Mouse (Mus musculus): Measurements from ENCODE around the gene Tm9sf3. TPM values are rescaled to one million over a fixed set of nuclear protein-coding genes. Genes with fewer than 3 reads are reported as not detected.
A peak's percentile ranks its signal among the peaks of the same experiment; 100 is the strongest.
"Not testable (repeated sequence)": the region's sequence is repeated elsewhere in the genome, so short reads cannot be mapped to it uniquely, and the experiment has no call there.

Gene Tm9sf3
- 87.4 and 92.8 TPM in 2 replicates for polyA plus RNA-seq (2012; rRNA removed)

GRCm38 (mm10) chr19:41263630-41264295, at the start of gene Tm9sf3:
Tm9sf3 (minus strand) TSS chr19:41263997.
- peak within 1 kb of the TSS; percentile 86 for H3K4me3 ChIP-seq (replicated peaks; ENCODE audit: insufficient read depth, low read depth, low read length)
- TF ChIP-seq POLR2A (IDR thresholded peaks at IDR 0.05; ENCODE audit: borderline replicate concordance, insufficient read depth, low read length) (peak; percentile 73), CTCF (IDR thresholded peaks at IDR 0.05; ENCODE audit: borderline replicate concordance, insufficient read depth, low read depth, low read length) (no peak)
- peaks cover 11% of the 10 kb centered on the region for H3K4me1 ChIP-seq (ENCODE audit: control insufficient read depth, insufficient read depth, low read length)
- no peaks in the 10 kb centered on the region for H3K27me3 ChIP-seq (ENCODE audit: control insufficient read depth, insufficient read depth, low read length)
- DNase-seq, result peak; percentile 90 to 92
- H3K27ac ChIP-seq (ENCODE audit: insufficient read depth, low read length), result peak within 1 kb of the TSS; percentile 88
- WGBS, result under 1% methylated on average over 86 of the region's 98 CpGs

GRCm38 (mm10) chr19:41312587-41312986, 48.8 kb upstream of the Tm9sf3 start:
- 93% methylated on average over 8 of the region's 8 CpGs for WGBS
- not testable (repeated sequence) for DNase-seq

GRCm38 (mm10) chr19:41312027-41312426, 48.2 kb upstream of the Tm9sf3 start:
- H3K27ac ChIP-seq (ENCODE audit: insufficient read depth, low read length), result no peak overlapping the region
- no peaks in the 10 kb centered on the region; the same call in 1 of the 2 replicates for H3K27me3 ChIP-seq (ENCODE audit: control insufficient read depth, insufficient read depth, low read length)
- whole genome bisulfite sequencing, result 92% methylated on average over 4 of the region's 4 CpGs
- no peaks in the 10 kb centered on the region for H3K4me1 ChIP-seq (ENCODE audit: control insufficient read depth, insufficient read depth, low read length)
- TF ChIP-seq POLR2A (IDR thresholded peaks at IDR 0.05; ENCODE audit: borderline replicate concordance, insufficient read depth, low read length) (no peak), CTCF (IDR thresholded peaks at IDR 0.05; ENCODE audit: borderline replicate concordance, insufficient read depth, low read depth, low read length) (no peak)
- no peak overlapping the region for H3K4me3 ChIP-seq (replicated peaks; ENCODE audit: insufficient read depth, low read depth, low read length)
- DNase-seq, result no peak

More at GRCm38 (mm10) chr19:41312587-41312986, 48.8 kb upstream of the Tm9sf3 start:
- not testable (repeated sequence) for H3K4me1 ChIP-seq (ENCODE audit: control insufficient read depth, insufficient read depth, low read length); H3K27ac ChIP-seq (ENCODE audit: insufficient read depth, low read length); H3K4me3 ChIP-seq (replicated peaks; ENCODE audit: insufficient read depth, low read depth, low read length); H3K27me3 ChIP-seq (ENCODE audit: control insufficient read depth, insufficient read depth, low read length)

- WGBS, result 27% methylated on average over 20 of the region's 20 CpGs
- no peak for DNase-seq
- H3K27ac ChIP-seq (ENCODE audit: insufficient read depth, low read length), result no peak overlapping the region
- peak overlapping the region; percentile 27 for H3K4me3 ChIP-seq (replicated peaks; ENCODE audit: insufficient read depth, low read depth, low read length)
- H3K27me3 ChIP-seq (ENCODE audit: control insufficient read depth, insufficient read depth, low read length), result no peaks in the 10 kb centered on the region; the same call in 1 of the 2 replicates
- TF ChIP-seq POLR2A (IDR thresholded peaks at IDR 0.05; ENCODE audit: borderline replicate concordance, insufficient read depth, low read length) (no peak), CTCF (IDR thresholded peaks at IDR 0.05; ENCODE audit: borderline replicate concordance, insufficient read depth, low read depth, low read length) (no peak)
- H3K4me1 ChIP-seq (ENCODE audit: control insufficient read depth, insufficient read depth, low read length), result no peaks in the 10 kb centered on the region
Observed at GRCm38 (mm10) chr19:41310971-41311703, 47.3 kb upstream of the Tm9sf3 start.

GRCm38 (mm10) chr19:41303933-41304332, 40.1 kb upstream of the Tm9sf3 start:
- Histone ChIP-seq H3K4me1 (ENCODE audit: control insufficient read depth, insufficient read depth, low read length) (no peaks in the 10 kb centered on the region), H3K27me3 (ENCODE audit: control insufficient read depth, insufficient read depth, low read length) (no peaks in the 10 kb centered on the region), H3K27ac (ENCODE audit: insufficient read depth, low read length) (no peak overlapping the region), H3K4me3 (replicated peaks; ENCODE audit: insufficient read depth, low read depth, low read length) (no peak overlapping the region)
- DNase-seq, result no peak
- 53% methylated on average over 3 of the region's 3 CpGs for WGBS
- TF ChIP-seq POLR2A (IDR thresholded peaks at IDR 0.05; ENCODE audit: borderline replicate concordance, insufficient read depth, low read length) (no peak), CTCF (IDR thresholded peaks at IDR 0.05; ENCODE audit: borderline replicate concordance, insufficient read depth, low read depth, low read length) (no peak)

GRCm38 (mm10) chr19:41303433-41303832, 39.6 kb upstream of the Tm9sf3 start:
- 78% methylated on average over 6 of the region's 6 CpGs for WGBS
- TF ChIP-seq CTCF (IDR thresholded peaks at IDR 0.05; ENCODE audit: borderline replicate concordance, insufficient read depth, low read depth, low read length) (no peak), POLR2A (IDR thresholded peaks at IDR 0.05; ENCODE audit: borderline replicate concordance, insufficient read depth, low read length) (no peak)
- H3K27ac ChIP-seq (ENCODE audit: insufficient read depth, low read length), result no peak overlapping the region
- DNase-seq, result no peak
- no peaks in the 10 kb centered on the region for H3K4me1 ChIP-seq (ENCODE audit: control insufficient read depth, insufficient read depth, low read length)
- no peaks in the 10 kb centered on the region for H3K27me3 ChIP-seq (ENCODE audit: control insufficient read depth, insufficient read depth, low read length)
- H3K4me3 ChIP-seq (replicated peaks; ENCODE audit: insufficient read depth, low read depth, low read length), result no peak overlapping the region

- no peak for DNase-seq
- TF ChIP-seq POLR2A (IDR thresholded peaks at IDR 0.05; ENCODE audit: borderline replicate concordance, insufficient read depth, low read length), result no peak
- 69% methylated on average over 6 of the region's 6 CpGs for WGBS
Observed at GRCm38 (mm10) chr19:41301856-41302255, 38.1 kb upstream of the Tm9sf3 start.

GRCm38 (mm10) chr19:41299446-41299845, 35.6 kb upstream of the Tm9sf3 start:
- Histone ChIP-seq H3K4me3 (replicated peaks; ENCODE audit: insufficient read depth, low read depth, low read length) (no peak overlapping the region), H3K27ac (ENCODE audit: insufficient read depth, low read length) (no peak overlapping the region), H3K27me3 (ENCODE audit: control insufficient read depth, insufficient read depth, low read length) (no peaks in the 10 kb centered on the region), H3K4me1 (ENCODE audit: control insufficient read depth, insufficient read depth, low read length) (no peaks in the 10 kb centered on the region)
- 70% methylated on average over 8 of the region's 8 CpGs for WGBS
- TF ChIP-seq POLR2A (IDR thresholded peaks at IDR 0.05; ENCODE audit: borderline replicate concordance, insufficient read depth, low read length) (no peak), CTCF (IDR thresholded peaks at IDR 0.05; ENCODE audit: borderline replicate concordance, insufficient read depth, low read depth, low read length) (no peak)
- no peak for DNase-seq

More at GRCm38 (mm10) chr19:41301856-41302255, 38.1 kb upstream of the Tm9sf3 start:
- no peak overlapping the region for H3K27ac ChIP-seq (ENCODE audit: insufficient read depth, low read length)
- no peaks in the 10 kb centered on the region for H3K27me3 ChIP-seq (ENCODE audit: control insufficient read depth, insufficient read depth, low read length)
- no peaks in the 10 kb centered on the region for H3K4me1 ChIP-seq (ENCODE audit: control insufficient read depth, insufficient read depth, low read length)
- H3K4me3 ChIP-seq (replicated peaks; ENCODE audit: insufficient read depth, low read depth, low read length), result no peak overlapping the region
